Mouse (Mus musculus) lung, postnatal 36 days (tissue): ENCODE results near the gene Ssbp3.

ENCODE experiments used
- DNase-seq: peaks from one replicate; pipeline ENCODE4 v3.0.0; 2022; ENCODE audit warnings: mixed read lengths

The Ssbp3 gene

GRCm38 (mm10) chr4:107013119-107013816, 102.8 kb downstream of the Ssbp3 start:
- DNase-seq = peak; percentile 34

DNA sequence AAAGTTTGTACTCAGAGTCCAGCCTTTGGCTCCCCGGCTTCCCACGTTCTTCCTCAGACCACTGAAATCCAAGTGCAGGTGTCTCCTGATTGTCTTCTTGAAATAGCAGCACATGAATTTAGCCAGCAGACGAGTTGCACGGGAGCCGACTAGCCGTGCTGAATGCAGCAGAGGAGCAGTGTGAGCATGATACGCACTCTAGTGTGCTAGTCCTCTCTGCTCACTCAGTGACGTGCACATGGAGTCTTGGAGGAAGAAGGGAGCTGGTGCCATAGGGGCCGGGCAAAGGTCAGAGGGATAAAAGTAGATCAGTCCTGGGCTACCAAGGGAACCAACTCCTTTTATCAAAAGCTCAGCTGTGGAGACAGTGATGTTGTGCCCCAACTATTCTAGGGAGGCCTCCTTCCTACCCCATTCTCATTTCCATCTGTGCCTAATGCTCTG, 103.3 kb downstream of the Ssbp3 start:
- DNase-seq = no peak

- DNase-seq = no peak
Measured at GRCm38 (mm10) chr4:107015971-107016511, 105.5 kb downstream of the Ssbp3 start.

GRCm38 (mm10) chr4:107017257-107017656, 106.8 kb downstream of the Ssbp3 start:
- DNase-seq = no peak

GRCm38 (mm10) chr4:107018521-107018920, 108.0 kb downstream of the Ssbp3 start:
- peak; percentile 29 for DNase-seq

GRCm38 (mm10) chr4:107019027-107019426, 108.5 kb downstream of the Ssbp3 start:
- DNase-seq = peak; percentile 46

DNA sequence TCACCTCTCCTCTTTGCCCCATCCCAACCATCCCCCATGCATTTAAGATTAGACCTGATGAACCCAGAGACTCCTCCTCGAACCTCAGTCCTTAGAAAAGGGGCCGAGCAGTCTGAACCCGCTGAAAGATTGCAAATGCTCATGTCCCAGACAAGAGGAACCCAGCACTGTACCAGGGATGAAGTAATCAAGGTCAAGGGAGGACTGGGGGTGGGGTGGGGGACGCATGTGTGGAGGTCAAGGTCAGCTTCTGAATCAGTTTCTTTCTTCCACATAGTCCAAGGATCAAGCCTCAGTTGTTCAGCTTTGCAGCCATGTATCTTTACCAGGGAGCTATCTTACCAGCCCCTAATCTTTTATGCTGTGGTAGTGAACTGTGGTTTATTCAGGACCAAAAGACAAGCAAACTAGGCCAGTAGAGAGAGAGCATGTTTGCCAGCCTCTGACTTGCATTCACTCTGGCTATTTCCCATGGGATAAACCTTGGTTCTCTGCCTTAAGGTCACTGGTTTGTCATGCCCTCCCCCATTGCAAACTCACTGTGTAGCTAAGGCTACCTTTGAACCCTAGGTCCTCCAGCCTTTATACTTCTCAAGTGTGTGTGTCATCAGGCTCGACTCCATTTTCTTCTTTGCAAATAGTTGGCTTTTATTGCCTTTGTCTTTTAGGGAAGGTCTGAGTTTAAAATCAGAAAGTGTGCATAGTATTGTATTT, 109.9 kb downstream of the Ssbp3 start:
- DNase-seq = no peak

DNA sequence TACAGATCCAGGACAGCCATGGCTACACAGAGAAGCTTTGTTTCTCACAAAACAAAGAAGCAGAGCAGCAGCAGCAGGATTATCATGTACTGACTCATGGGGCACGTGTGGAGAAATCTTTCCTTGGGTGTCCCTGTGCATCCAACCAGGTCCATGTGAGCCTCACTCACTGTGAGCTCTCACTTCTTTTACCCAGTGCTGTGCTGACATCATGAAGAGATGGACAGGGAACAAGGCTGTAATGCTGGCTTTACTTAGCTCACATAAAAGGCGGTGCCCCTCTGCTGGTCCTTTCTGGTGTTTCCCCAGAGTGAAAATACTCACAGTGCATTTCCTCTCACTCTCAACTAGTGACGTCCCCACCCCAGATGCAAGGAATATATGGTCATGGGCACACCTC, 111.0 kb downstream of the Ssbp3 start:
- DNase-seq = no peak

GRCm38 (mm10) chr4:107024899-107025298, 114.4 kb downstream of the Ssbp3 start:
- DNase-seq = no peak

DNA sequence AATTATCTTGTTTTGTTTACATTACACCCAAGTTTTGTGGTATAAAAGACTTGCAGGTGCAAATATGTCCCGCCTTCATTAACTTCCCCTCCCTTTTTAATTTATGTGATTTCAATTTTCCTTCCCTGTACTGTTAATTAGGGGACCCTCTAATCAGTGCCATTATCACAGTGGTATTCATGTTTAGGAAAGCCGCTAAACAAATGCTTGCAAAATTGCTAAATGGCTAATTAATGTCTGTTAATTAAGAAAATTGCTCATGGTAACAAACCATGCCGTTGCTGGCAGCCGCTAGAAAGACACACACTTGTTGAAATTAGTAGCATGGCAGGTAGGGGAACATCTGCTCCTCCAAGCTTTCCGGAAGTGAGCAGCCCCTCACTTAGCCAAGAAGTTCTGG, 114.9 kb downstream of the Ssbp3 start:
- DNase-seq = no peak

DNA sequence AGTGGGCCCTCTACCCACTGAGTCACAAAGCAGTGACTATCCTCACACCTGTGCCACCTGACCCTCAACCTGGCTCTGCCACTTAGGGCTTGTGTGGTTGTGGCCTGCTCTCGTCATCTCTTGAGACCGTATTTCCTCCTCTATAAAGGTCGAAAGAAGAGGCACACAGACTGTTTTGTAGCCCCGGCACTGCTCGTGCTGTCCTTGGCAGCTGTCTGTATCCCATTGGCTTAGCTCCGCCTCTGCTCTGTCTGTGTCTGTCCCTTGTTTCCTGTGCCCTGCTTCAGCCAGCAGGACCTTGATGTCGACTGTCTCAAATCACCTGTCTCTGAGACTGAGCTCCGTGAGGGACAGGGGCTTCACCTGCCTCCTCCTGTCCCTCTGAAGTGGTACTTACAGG, 116.0 kb downstream of the Ssbp3 start:
- no peak for DNase-seq

GRCm38 (mm10) chr4:107035689-107036088, 125.2 kb downstream of the Ssbp3 start:
- no peak for DNase-seq

- DNase-seq = no peak
Measured at GRCm38 (mm10) chr4:107036985-107037384, 126.5 kb downstream of the Ssbp3 start.

DNA sequence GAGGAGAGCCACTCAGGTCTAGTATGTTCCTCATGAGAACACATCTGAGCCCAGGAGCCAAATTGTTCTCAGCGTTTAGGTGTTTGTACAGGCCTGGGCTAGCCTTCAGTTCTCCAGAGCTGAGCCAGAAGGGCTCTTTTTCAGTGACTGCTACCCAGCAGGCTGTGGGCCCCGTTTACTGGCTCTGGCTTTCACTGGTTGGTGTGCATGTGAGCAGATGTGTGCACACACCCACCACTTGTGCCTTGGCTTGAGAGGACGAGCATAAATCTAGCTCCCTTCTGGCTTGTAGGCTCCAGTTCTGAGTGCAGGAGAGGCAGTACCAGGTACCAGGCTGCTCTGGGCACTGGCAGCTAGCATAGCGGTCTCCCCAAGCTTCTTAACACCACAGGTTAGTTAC, 127.8 kb downstream of the Ssbp3 start:
- no peak for DNase-seq

DNA sequence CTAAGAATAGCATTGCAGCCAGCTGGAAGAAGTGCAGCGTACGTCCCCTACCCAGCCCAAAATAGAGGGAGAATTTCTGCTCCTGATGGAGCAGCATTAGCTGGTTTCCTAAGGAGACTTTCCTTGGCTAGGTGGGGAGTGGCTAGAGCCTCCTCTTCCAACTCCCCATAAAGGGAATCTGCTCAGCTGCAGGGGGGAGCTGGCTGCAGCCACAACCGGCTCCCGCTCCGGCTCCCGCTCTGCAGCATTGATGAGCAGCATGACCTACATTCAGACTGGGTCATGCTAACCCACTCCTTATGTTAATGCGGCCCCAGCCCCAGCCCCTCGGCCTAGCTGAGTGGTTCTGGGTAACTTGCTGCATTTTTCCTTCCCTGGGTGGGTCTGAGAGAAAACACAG, 128.8 kb downstream of the Ssbp3 start:
- no peak for DNase-seq

DNA sequence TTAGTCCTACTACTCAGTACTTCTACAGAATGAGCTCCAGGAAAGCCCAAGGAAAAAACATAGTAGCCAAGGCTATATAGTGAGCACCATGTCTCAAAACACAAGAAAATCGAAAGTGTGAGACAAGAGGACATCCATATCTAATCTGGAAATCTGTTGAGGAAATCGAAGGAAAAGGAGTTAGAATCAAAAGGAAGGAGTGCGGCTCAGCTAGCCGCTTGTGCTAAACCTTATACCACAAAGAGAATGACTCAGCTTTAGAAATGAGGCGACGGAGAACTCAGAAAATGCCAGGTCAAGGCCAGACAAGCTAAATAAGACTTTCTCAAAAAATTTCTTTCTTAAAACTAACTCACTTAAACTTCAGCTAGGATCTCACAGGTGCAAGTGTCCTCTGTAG, 131.8 kb downstream of the Ssbp3 start:
- DNase-seq = no peak

GRCm38 (mm10) chr4:107045188-107045587, 134.7 kb downstream of the Ssbp3 start:
- no peak for DNase-seq

- DNase-seq = no peak
Measured at GRCm38 (mm10) chr4:107047806-107048205, 137.3 kb downstream of the Ssbp3 start.

- DNase-seq = peak; percentile 27
Measured at GRCm38 (mm10) chr4:107048568-107049162, 138.2 kb downstream of the Ssbp3 start.

GRCm38 (mm10) chr4:107051889-107052288, 141.4 kb downstream of the Ssbp3 start:
- DNase-seq = no peak

DNA sequence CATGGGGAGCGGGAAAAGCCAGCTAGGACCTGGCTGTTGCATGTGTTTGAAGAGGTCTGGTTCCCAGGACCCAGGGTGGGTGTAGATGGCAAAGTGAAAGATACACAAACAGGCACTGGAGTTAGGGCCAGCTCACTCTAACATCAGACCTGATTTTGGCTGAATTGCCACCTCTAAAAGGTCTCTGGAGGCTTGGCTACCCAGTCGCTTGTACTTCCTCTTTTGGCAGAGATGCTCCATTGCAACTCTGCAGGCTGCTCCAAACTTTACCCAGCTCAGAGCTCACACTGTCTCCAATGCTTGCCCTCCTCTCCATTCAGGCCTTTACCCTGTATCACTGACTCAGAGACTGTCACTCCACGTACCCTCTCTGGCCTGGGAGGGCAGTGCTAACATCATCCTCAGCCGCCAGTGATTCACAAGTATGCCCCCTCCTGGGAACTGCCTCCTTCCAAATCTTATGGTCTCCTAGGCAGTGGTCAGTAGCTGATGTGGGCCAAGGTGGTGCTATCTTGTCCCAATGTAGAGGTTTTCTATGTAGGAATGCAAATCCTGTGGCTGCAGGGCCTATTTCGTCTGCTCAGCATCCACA, 142.6 kb downstream of the Ssbp3 start:
- DNase-seq = no peak

DNA sequence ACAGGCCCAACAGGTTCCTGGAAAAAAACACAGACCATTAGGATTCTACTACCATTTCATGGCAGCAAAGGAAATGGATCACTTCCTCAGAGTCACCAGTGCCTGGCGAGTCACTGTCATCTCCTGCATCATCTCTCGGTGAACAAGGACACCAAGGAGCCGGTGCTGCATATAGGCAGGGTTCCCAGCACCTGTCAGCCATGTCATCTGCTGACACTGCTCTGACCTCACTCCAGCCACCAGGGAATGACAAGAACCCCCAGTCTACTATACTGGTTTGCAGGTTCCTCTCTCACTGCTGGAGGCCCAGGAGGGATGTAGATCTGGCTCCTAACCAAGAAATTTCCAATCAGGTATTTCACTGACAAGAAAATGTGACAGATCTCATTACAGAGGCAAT, 145.6 kb downstream of the Ssbp3 start:
- no peak for DNase-seq

DNA sequence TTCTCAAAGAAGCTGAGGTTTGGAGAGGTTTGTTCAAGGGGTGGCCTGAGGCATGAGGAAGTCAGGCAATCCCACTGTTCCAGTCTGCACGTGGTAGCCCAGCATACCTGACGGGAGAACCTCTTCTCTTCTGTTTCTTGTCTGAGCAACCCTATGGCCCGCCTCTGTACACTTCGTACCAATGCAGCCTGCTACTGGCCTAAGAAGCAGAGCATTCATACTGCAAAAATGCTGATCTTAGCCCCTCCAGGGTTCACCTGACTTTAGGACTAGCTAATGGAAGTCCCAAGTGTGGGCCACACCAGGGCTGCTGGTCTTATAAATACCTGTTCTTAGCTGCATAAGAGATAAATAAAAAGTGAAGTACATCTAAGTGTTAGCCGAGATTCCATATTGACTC, 147.8 kb downstream of the Ssbp3 start:
- no peak for DNase-seq
